Mouse (Mus musculus): ENCODE data around the gene Mfsd4b2. TPM values are rescaled to one million over a fixed set of nuclear protein-coding genes. Genes with fewer than 3 reads are reported as not detected.

Gene Mfsd4b2
- polyA plus RNA-seq, 1 experiment from 2014 or later = not detected

- WGBS = 82% methylated on average over 10 of the region's 10 CpGs
- Histone ChIP-seq H3K9me3 (ENCODE audit: control insufficient read depth, low read length) (no peaks in the 10 kb centered on the region), H3K4me3 (ENCODE audit: low read depth, low read length) (no peak overlapping the region), H3K9ac (ENCODE audit: low read length) (no peak overlapping the region), H3K4me1 (replicated peaks; ENCODE audit: control insufficient read depth, insufficient read depth, low read length) (no peaks in the 10 kb centered on the region), H3K27ac (ENCODE audit: low read depth, low read length) (no peak overlapping the region), H3K27me3 (ENCODE audit: control insufficient read depth, insufficient read depth, low read length) (no peaks in the 10 kb centered on the region), H3K36me3 (ENCODE audit: control insufficient read depth, insufficient read depth, low read length) (no peaks in the 10 kb centered on the region), H3K4me2 (ENCODE audit: low read depth, low read length, severe bottlenecking) (no peak overlapping the region)
- no peak for ATAC-seq (replicated peaks; ENCODE audit: low FRiP score)
- no peak for DNase-seq (ENCODE audit: low spot score)
Observed at GRCm38 (mm10) chr10:39906799-39907658, 19.7 kb downstream of the Mfsd4b2 start.

- no peak for DNase-seq (ENCODE audit: low spot score)
Observed at GRCm38 (mm10) chr10:39904191-39904590, 22.5 kb downstream of the Mfsd4b2 start.

GRCm38 (mm10) chr10:39898874-39899371 lies 27.8 kb downstream of the Mfsd4b2 start, which contains the start of gene Mfsd4b4:
Mfsd4b4 (minus strand) TSS chr10:39899238.
- Histone ChIP-seq H3K9ac (ENCODE audit: low read length) (peak within 1 kb of the TSS; percentile 91), H3K9me3 (ENCODE audit: control insufficient read depth, low read length) (no peaks in the 10 kb centered on the region), H3K36me3 (ENCODE audit: control insufficient read depth, insufficient read depth, low read length) (no peaks in the 10 kb centered on the region), H3K27ac (ENCODE audit: low read depth, low read length) (peak within 1 kb of the TSS; percentile 8; the same call in 1 of the 2 replicates), H3K4me2 (ENCODE audit: low read depth, low read length, severe bottlenecking) (peak within 1 kb of the TSS; percentile 82), H3K27me3 (ENCODE audit: control insufficient read depth, insufficient read depth, low read length) (no peaks in the 10 kb centered on the region), H3K4me3 (ENCODE audit: low read depth, low read length) (peak within 1 kb of the TSS; percentile 77), H3K4me1 (replicated peaks; ENCODE audit: control insufficient read depth, insufficient read depth, low read length) (peaks cover 5% of the 10 kb centered on the region)
- ATAC-seq (replicated peaks; ENCODE audit: low FRiP score) = peak; percentile 97
- 1% methylated on average over 41 of the region's 41 CpGs for WGBS
- DNase-seq (ENCODE audit: low spot score) = peak; percentile 93

More at GRCm38 (mm10) chr10:39904191-39904590, 22.5 kb downstream of the Mfsd4b2 start:
- no peak overlapping the region for H3K4me2 ChIP-seq (ENCODE audit: low read depth, low read length, severe bottlenecking)
- 69% methylated on average over 3 of the region's 3 CpGs for WGBS
- H3K4me1 ChIP-seq (replicated peaks; ENCODE audit: control insufficient read depth, insufficient read depth, low read length) = peaks cover 3% of the 10 kb centered on the region; the same call in 1 of the 2 replicates
- H3K9me3 ChIP-seq (ENCODE audit: control insufficient read depth, low read length) = no peaks in the 10 kb centered on the region
- H3K27ac ChIP-seq (ENCODE audit: low read depth, low read length) = no peak overlapping the region
- H3K27me3 ChIP-seq (ENCODE audit: control insufficient read depth, insufficient read depth, low read length) = no peaks in the 10 kb centered on the region
- H3K9ac ChIP-seq (ENCODE audit: low read length) = no peak overlapping the region
- no peak for ATAC-seq (replicated peaks; ENCODE audit: low FRiP score)
- H3K36me3 ChIP-seq (ENCODE audit: control insufficient read depth, insufficient read depth, low read length) = no peaks in the 10 kb centered on the region
- H3K4me3 ChIP-seq (ENCODE audit: low read depth, low read length) = no peak overlapping the region

- no peak overlapping the region for H3K9ac ChIP-seq (ENCODE audit: low read length)
- H3K4me2 ChIP-seq (ENCODE audit: low read depth, low read length, severe bottlenecking) = no peak overlapping the region
- DNase-seq (ENCODE audit: low spot score) (no peak), ATAC-seq (replicated peaks; ENCODE audit: low FRiP score) (no peak)
- no peaks in the 10 kb centered on the region for H3K27me3 ChIP-seq (ENCODE audit: control insufficient read depth, insufficient read depth, low read length)
- WGBS = 83% methylated on average over 5 of the region's 5 CpGs
- no peak overlapping the region for H3K27ac ChIP-seq (ENCODE audit: low read depth, low read length)
- H3K36me3 ChIP-seq (ENCODE audit: control insufficient read depth, insufficient read depth, low read length) = no peaks in the 10 kb centered on the region; the same call in 1 of the 2 replicates
- peaks cover 5% of the 10 kb centered on the region for H3K4me1 ChIP-seq (replicated peaks; ENCODE audit: control insufficient read depth, insufficient read depth, low read length)
- no peaks in the 10 kb centered on the region for H3K9me3 ChIP-seq (ENCODE audit: control insufficient read depth, low read length)
- no peak overlapping the region for H3K4me3 ChIP-seq (ENCODE audit: low read depth, low read length)
Observed at GRCm38 (mm10) chr10:39896503-39896902, 30.2 kb downstream of the Mfsd4b2 start.

- H3K9me3 ChIP-seq (ENCODE audit: control insufficient read depth, low read length) = no peaks in the 10 kb centered on the region
- no peak overlapping the region for H3K4me3 ChIP-seq (ENCODE audit: low read depth, low read length)
- H3K27ac ChIP-seq (ENCODE audit: low read depth, low read length) = no peak overlapping the region
- H3K9ac ChIP-seq (ENCODE audit: low read length) = no peak overlapping the region
- no peak for DNase-seq (ENCODE audit: low spot score)
- no peaks in the 10 kb centered on the region for H3K27me3 ChIP-seq (ENCODE audit: control insufficient read depth, insufficient read depth, low read length)
- H3K36me3 ChIP-seq (ENCODE audit: control insufficient read depth, insufficient read depth, low read length) = no peaks in the 10 kb centered on the region; the same call in 1 of the 2 replicates
- H3K4me2 ChIP-seq (ENCODE audit: low read depth, low read length, severe bottlenecking) = no peak overlapping the region
- peaks cover 2% of the 10 kb centered on the region; the same call in 1 of the 2 replicates for H3K4me1 ChIP-seq (replicated peaks; ENCODE audit: control insufficient read depth, insufficient read depth, low read length)
- 78% methylated on average over 11 of the region's 11 CpGs for WGBS
- ATAC-seq (replicated peaks; ENCODE audit: low FRiP score) = no peak
Observed at GRCm38 (mm10) chr10:39893702-39894697, 32.7 kb downstream of the Mfsd4b2 start.

- WGBS = 67% methylated on average over 3 of the region's 3 CpGs
- Histone ChIP-seq H3K9ac (ENCODE audit: low read length) (no peak overlapping the region), H3K4me2 (ENCODE audit: low read depth, low read length, severe bottlenecking) (no peak overlapping the region), H3K27ac (ENCODE audit: low read depth, low read length) (no peak overlapping the region), H3K4me1 (replicated peaks; ENCODE audit: control insufficient read depth, insufficient read depth, low read length) (no peaks in the 10 kb centered on the region), H3K4me3 (ENCODE audit: low read depth, low read length) (no peak overlapping the region), H3K27me3 (ENCODE audit: control insufficient read depth, insufficient read depth, low read length) (no peaks in the 10 kb centered on the region), H3K36me3 (ENCODE audit: control insufficient read depth, insufficient read depth, low read length) (no peaks in the 10 kb centered on the region; the same call in 1 of the 2 replicates), H3K9me3 (ENCODE audit: control insufficient read depth, low read length) (no peaks in the 10 kb centered on the region)
- DNase-seq (ENCODE audit: low spot score) (no peak), ATAC-seq (replicated peaks; ENCODE audit: low FRiP score) (no peak)
Observed at GRCm38 (mm10) chr10:39888621-39889020, 38.1 kb downstream of the Mfsd4b2 start.

Other genes with a start within 250 kb of the Mfsd4b2 start
- 16.0 and 20.3 TPM in 2 replicates for gene Rev3l, start 194.8 kb downstream of the Mfsd4b2 start, polyA plus RNA-seq (2014; fragmentation: Nextera tagmentation; extraction: Ambion mirVana)
- 4.9 and 5.4 TPM in 2 replicates for gene Mfsd4b4, start 27.7 kb downstream of the Mfsd4b2 start, polyA plus RNA-seq (2014; fragmentation: Nextera tagmentation; extraction: Ambion mirVana)
- 0.13 TPM in 1 of 2 replicates, not detected in the other for gene Mfsd4b3, start 33.2 kb upstream of the Mfsd4b2 start, polyA plus RNA-seq (2014; fragmentation: Nextera tagmentation; extraction: Ambion mirVana)
- gene Mfsd4b5, start 59.7 kb upstream of the Mfsd4b2 start, polyA plus RNA-seq (2014; fragmentation: Nextera tagmentation; extraction: Ambion mirVana) = 0.08 TPM in 1 of 2 replicates, not detected in the other
- gene Mfsd4b1, start 98.3 kb upstream of the Mfsd4b2 start, polyA plus RNA-seq (2014; fragmentation: Nextera tagmentation; extraction: Ambion mirVana) = not detected in 2 replicates
- 6.2 and 9.1 TPM in 2 replicates for gene Slc16a10, start 215.3 kb upstream of the Mfsd4b2 start, polyA plus RNA-seq (2014; fragmentation: Nextera tagmentation; extraction: Ambion mirVana)

All from forebrain, embryonic 11.5 days (tissue).